Mouse (Mus musculus) spleen, adult 2 months (tissue): ENCODE results near the gene Prss33. TPM values are rescaled to one million over a fixed set of nuclear protein-coding genes. Genes with fewer than 3 reads are reported as not detected.

Experiments used
- DNase-seq, 2 experiments: peaks; one replicate each; pipeline versions ENCODE4 v3.0.0 to v3.0.0-alpha.2; 2012 to 2021; ENCODE audit warnings: low spot score in 2 of 2, low read depth in 1 of 2
- H3K27ac ChIP-seq: fragments of 200-500 bp; 2 replicates; pipeline ENCODE4 v1.5.1; 2012; ENCODE audit warnings: low read length, inconsistent platforms; ENCODE audit not compliant: insufficient read depth
- H3K27me3 ChIP-seq: fragments of 200-500 bp; 2 replicates; pipeline ENCODE4 v1.6.1; 2012; ENCODE audit warnings: mild to moderate bottlenecking, moderate library complexity, low read length, inconsistent platforms; ENCODE audit not compliant: control insufficient read depth, insufficient read depth
- H3K36me3 ChIP-seq: fragments of 200-500 bp; 2 replicates; pipeline ENCODE4 v1.6.1; 2012; ENCODE audit warnings: mild to moderate bottlenecking, low read length, inconsistent platforms; ENCODE audit not compliant: control insufficient read depth, insufficient read depth
- H3K4me1 ChIP-seq: fragments of 200-500 bp; 2 replicates; pipeline ENCODE4 v1.6.1; 2011; ENCODE audit warnings: inconsistent platforms; ENCODE audit not compliant: control insufficient read depth, insufficient read depth, insufficient read length
- H3K4me3 ChIP-seq: fragments of 200-500 bp; 2 replicates; pipeline ENCODE4 v1.5.1; 2011; ENCODE audit warnings: mild to moderate bottlenecking, inconsistent platforms; ENCODE audit not compliant: insufficient read depth, insufficient read length; ENCODE audit errors: extremely low read depth
- CTCF ChIP-seq: fragments of 200-500 bp; IDR thresholded peaks from 2 replicates; pipeline ENCODE4 v1.5.1; 2011; ENCODE audit warnings: mild to moderate bottlenecking, inconsistent platforms; ENCODE audit not compliant: insufficient read depth, insufficient read length, insufficient replicate concordance; ENCODE audit errors: extremely low read depth
- POLR2A ChIP-seq: fragments of 200-500 bp; IDR thresholded peaks from 2 replicates; pipeline ENCODE4 v1.6.1; 2011; ENCODE audit warnings: low read depth, low read length, inconsistent platforms
- WGBS: fragments of 180-500 bp; shearing (Covaris S2); methylation state at CpG from one replicate; pipeline ENCODE4 v1.1.7; 2018; 5-methylcytosine and 5-hydroxymethylcytosine counted together
- polyA plus RNA-seq: library from polyadenylated mRNA; depleted of rRNA; stranded (reverse); fragments of >200 nt; gene quantifications from 2 replicates; pipeline ENCODE4 v1.2.3, GENCODE M21; 2012; rRNA removed

Gene Prss33
- polyA plus RNA-seq, 1 experiment: 0.09 TPM

- H3K27ac ChIP-seq: peak overlapping the region; percentile 41; the same call in 1 of the 2 replicates
Measured at GRCm38 (mm10) chr17:23789749-23790268, 46.0 kb downstream of the Prss33 start.

GRCm38 (mm10) chr17:23788973-23789372 is 46.9 kb downstream of the Prss33 start:
- Histone ChIP-seq H3K27ac (no peak overlapping the region), H3K4me1 (peaks cover 9% of the 10 kb centered on the region; the same call in 1 of the 2 replicates), H3K27me3 (peaks cover 6% of the 10 kb centered on the region; the same call in 1 of the 2 replicates), H3K4me3 (no peak overlapping the region), H3K36me3 (no peaks in the 10 kb centered on the region)
- DNase-seq: no peak
- 89% methylated on average over 4 of the region's 4 CpGs for WGBS
- TF ChIP-seq POLR2A: no peak
- TF ChIP-seq CTCF: no peak

More at GRCm38 (mm10) chr17:23789749-23790268, 46.0 kb downstream of the Prss33 start:
- DNase-seq: no peak
- Histone ChIP-seq H3K4me3 (peak overlapping the region; percentile 69), H3K27me3 (peaks cover 6% of the 10 kb centered on the region; the same call in 1 of the 2 replicates), H3K4me1 (peaks cover 9% of the 10 kb centered on the region; the same call in 1 of the 2 replicates), H3K36me3 (no peaks in the 10 kb centered on the region)
- TF ChIP-seq CTCF (no peak), POLR2A (no peak)
- WGBS: 31% methylated on average over 8 of the region's 8 CpGs

GRCm38 (mm10) chr17:23786510-23786931 is 49.3 kb downstream of the Prss33 start:
- H3K36me3 ChIP-seq: no peaks in the 10 kb centered on the region
- H3K27ac ChIP-seq: no peak overlapping the region
- H3K27me3 ChIP-seq: peaks cover 6% of the 10 kb centered on the region; the same call in 1 of the 2 replicates
- no peak overlapping the region for H3K4me3 ChIP-seq
- DNase-seq: no peak
- H3K4me1 ChIP-seq: peaks cover 9% of the 10 kb centered on the region; the same call in 1 of the 2 replicates
- no peak for TF ChIP-seq CTCF
- TF ChIP-seq POLR2A: no peak
- 64% methylated on average over 13 of the region's 13 CpGs for WGBS

- peak within 1 kb of the TSS; percentile 35; the same call in 1 of the 2 replicates for H3K4me3 ChIP-seq
- TF ChIP-seq POLR2A: no peak
- no peak for TF ChIP-seq CTCF
Measured at GRCm38 (mm10) chr17:23785561-23786471, 50.0 kb downstream of the Prss33 start, which contains the start of gene Flywch2. Gene Flywch2, minus strand, starts transcription at chr17:23786081.

GRCm38 (mm10) chr17:23783352-23783751 is 52.5 kb downstream of the Prss33 start:
- Histone ChIP-seq H3K36me3 (no peaks in the 10 kb centered on the region), H3K4me1 (peaks cover 3% of the 10 kb centered on the region; the same call in 1 of the 2 replicates), H3K27ac (no peak overlapping the region), H3K4me3 (no peak overlapping the region), H3K27me3 (peaks cover 6% of the 10 kb centered on the region; the same call in 1 of the 2 replicates)
- TF ChIP-seq CTCF: no peak
- no peak for TF ChIP-seq POLR2A
- DNase-seq: no peak

More at GRCm38 (mm10) chr17:23785561-23786471, 50.0 kb downstream of the Prss33 start, which contains the start of gene Flywch2:
- DNase-seq: peak in 1 of 2 experiments; percentile 28
- no peaks in the 10 kb centered on the region for H3K36me3 ChIP-seq
- no peak within 1 kb of the TSS for H3K27ac ChIP-seq
- WGBS: 14% methylated on average over 43 of the region's 43 CpGs
- H3K27me3 ChIP-seq: peaks cover 6% of the 10 kb centered on the region; the same call in 1 of the 2 replicates
- H3K4me1 ChIP-seq: peaks cover 7% of the 10 kb centered on the region; the same call in 1 of the 2 replicates

Other genes starting within 250 kb of the Prss33 start
- gene Zfp13, start 236.6 kb downstream of the Prss33 start, polyA plus RNA-seq: 2.9 and 3.4 TPM in 2 replicates
- gene Zscan10, start 235.2 kb downstream of the Prss33 start, polyA plus RNA-seq: 0.06 TPM in 1 of 2 replicates, not detected in the other
- 1.3 and 2.0 TPM in 2 replicates for gene Mmp25, start 190.8 kb downstream of the Prss33 start, polyA plus RNA-seq
- 0.16 and 0.25 TPM in 2 replicates for gene Bicdl2, start 175.6 kb downstream of the Prss33 start, polyA plus RNA-seq
- gene Hcfc1r1, start 162.5 kb downstream of the Prss33 start, polyA plus RNA-seq: 75.0 and 90.8 TPM in 2 replicates
- gene Thoc6, start 162.2 kb downstream of the Prss33 start, polyA plus RNA-seq: 24.8 and 31.1 TPM in 2 replicates
- 3.8 and 4.9 TPM in 2 replicates for gene Tnfrsf12a, start 158.6 kb downstream of the Prss33 start, polyA plus RNA-seq
- gene Cldn6, start 156.8 kb downstream of the Prss33 start, polyA plus RNA-seq: 0.18 and 0.32 TPM in 2 replicates
- gene Cldn9, start 152.0 kb downstream of the Prss33 start, polyA plus RNA-seq: 0.15 and 0.19 TPM in 2 replicates
- gene 1520401A03Rik, start 113.3 kb downstream of the Prss33 start, polyA plus RNA-seq: not detected in 2 replicates
- gene Pkmyt1, start 109.7 kb downstream of the Prss33 start, polyA plus RNA-seq: 48.3 and 74.8 TPM in 2 replicates
- gene Paqr4, start 95.2 kb downstream of the Prss33 start, polyA plus RNA-seq: 13.8 and 22.0 TPM in 2 replicates
- 0.65 and 0.92 TPM in 2 replicates for gene Kremen2, start 90.2 kb downstream of the Prss33 start, polyA plus RNA-seq
- gene Flywch1, start 64.5 kb downstream of the Prss33 start, polyA plus RNA-seq: 17.4 and 21.2 TPM in 2 replicates
- gene Flywch2, start 50.0 kb downstream of the Prss33 start, polyA plus RNA-seq: 1.4 and 1.5 TPM in 2 replicates
- 601 and 671 TPM in 2 replicates for gene Srrm2, start 45.5 kb downstream of the Prss33 start, polyA plus RNA-seq
- gene Elob, start 6.9 kb downstream of the Prss33 start, polyA plus RNA-seq: 237 and 329 TPM in 2 replicates
- gene Prss32, start 7.8 kb upstream of the Prss33 start, polyA plus RNA-seq: 0.14 TPM in 1 of 2 replicates, not detected in the other
- 0.18 and 0.32 TPM in 2 replicates for gene Prss41, start 8.1 kb upstream of the Prss33 start, polyA plus RNA-seq
- not detected in 2 replicates for gene Prss21, start 32.0 kb upstream of the Prss33 start, polyA plus RNA-seq
- not detected in 2 replicates for gene Dcpp1, start 44.8 kb upstream of the Prss33 start, polyA plus RNA-seq
- gene Dcpp2, start 44.8 kb upstream of the Prss33 start, polyA plus RNA-seq: not detected in 2 replicates
- gene Dcpp3, start 81.4 kb upstream of the Prss33 start, polyA plus RNA-seq: not detected in 2 replicates
- gene Sbp, start 105.6 kb upstream of the Prss33 start, polyA plus RNA-seq: not detected in 2 replicates
- gene Sbpl, start 119.2 kb upstream of the Prss33 start, polyA plus RNA-seq: not detected in 2 replicates
- 10.8 and 13.6 TPM in 2 replicates for gene Prss30, start 144.5 kb upstream of the Prss33 start, polyA plus RNA-seq
- 0.06 TPM in 1 of 2 replicates, not detected in the other for gene Prss22, start 162.0 kb upstream of the Prss33 start, polyA plus RNA-seq
- 0.07 TPM in 1 of 2 replicates, not detected in the other for gene Prss27, start 202.1 kb upstream of the Prss33 start, polyA plus RNA-seq
- gene Kctd5, start 237.4 kb upstream of the Prss33 start, polyA plus RNA-seq: 14.7 and 24.3 TPM in 2 replicates